Mouse (Mus musculus) liver, adult 10 weeks (tissue): Measurements from ENCODE around the gene Josd2. TPM values are rescaled to one million over a fixed set of nuclear protein-coding genes. Genes with fewer than 3 reads are reported as not detected.

Experiments used
- polyA plus RNA-seq: library from polyadenylated mRNA; stranded (reverse); fragments of 350-450 nt; fragmentation: Illumina TruSeq; extraction: RNeasy Lipid Tissue Mini Kit (QIAGEN cat#74804); gene quantifications from one replicate; pipeline ENCODE4 v1.2.3, GENCODE M21; 2014; ENCODE audit warnings: low read depth, low replicate concordance

Josd2 gene
- polyA plus RNA-seq: 7.7 TPM

GRCm38 (mm10) chr7:44467811-44468411 is at the start of gene Josd2:
Gene Josd2, plus strand, starts transcription at chr7:44467980.

DNA sequence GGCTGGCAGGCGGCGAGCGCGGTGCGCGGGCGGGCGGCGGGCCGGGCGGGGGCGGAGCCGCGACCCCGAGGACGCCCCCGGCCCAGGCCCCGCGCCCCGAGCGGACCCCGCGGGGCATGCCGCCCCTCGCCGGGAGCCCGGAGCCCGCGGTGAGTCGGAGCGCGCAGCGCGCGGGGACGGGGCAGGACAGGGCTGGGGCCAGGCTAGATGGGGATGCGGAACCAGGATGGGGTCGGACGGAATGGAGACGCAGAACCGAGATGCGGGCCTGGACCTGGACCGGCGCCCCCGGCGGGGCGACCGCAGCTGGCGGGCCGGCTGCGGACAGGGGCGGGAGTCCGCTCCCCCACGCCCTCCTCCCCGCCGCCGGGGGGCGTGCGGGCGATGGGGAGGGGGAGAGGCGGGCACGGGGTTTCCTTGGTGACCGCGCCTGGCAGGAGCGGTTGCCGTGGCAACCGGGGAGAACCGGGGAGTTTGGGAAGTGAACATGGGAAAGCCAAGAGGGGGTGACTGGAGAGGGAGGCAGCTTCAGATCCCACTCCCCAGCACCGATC is 38.7 kb upstream of the Josd2 start, which contains the start of gene Lrrc4b:
Gene Lrrc4b, plus strand, starts transcription at position 51 of the 554 bp plus-strand sequence.

GRCm38 (mm10) chr7:44465111-44465510 is 2.7 kb upstream of the Josd2 start, which contains the start of gene Aspdh:
Gene Aspdh, plus strand, starts transcription at chr7:44465391.

DNA sequence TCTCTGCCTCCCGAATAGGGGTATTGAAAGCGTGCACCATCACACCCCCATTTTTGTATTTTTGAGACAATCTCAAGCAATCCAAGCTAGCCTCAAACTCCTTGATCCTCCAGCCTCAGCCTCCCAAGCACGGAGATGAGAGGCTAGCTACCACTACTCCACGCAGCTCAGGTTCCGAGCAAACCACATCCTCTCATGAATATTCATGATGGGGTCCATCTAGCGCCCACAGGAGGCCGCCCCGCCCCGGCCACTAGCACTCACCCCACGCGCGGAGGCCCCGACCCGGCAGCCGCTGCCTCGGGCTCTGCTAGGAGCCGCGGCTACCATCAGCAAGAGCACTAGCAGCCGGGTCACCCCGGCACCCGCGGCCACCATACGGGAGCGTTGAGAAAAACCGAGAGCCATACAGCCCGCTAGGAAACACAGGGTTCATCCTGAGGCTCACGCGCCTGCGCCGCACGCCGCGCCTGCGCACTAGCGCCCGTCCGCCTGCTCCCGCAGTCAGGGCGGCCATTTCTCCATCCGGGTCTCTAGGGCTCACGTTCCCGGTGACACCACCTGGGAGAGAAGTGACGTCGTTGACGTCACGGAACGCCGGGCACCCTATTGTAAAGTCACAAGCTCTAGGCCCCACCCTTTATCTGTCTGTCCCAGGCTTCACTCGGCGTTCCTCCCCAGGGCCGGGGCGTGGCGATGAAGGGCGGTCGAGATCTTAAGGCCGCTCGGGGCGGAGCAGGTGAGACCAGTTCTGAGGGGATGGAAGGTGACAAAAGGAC is 28.4 kb downstream of the Josd2 start, which contains the start of the genes Emc10 and Fam71e1:
Gene Emc10, minus strand, starts transcription at position 538 of the 779 bp plus-strand sequence.
Gene Fam71e1, plus strand, starts transcription at position 590 of the 779 bp plus-strand sequence.

Other genes starting within 250 kb of the Josd2 start
- gene Klk1, start 242.6 kb upstream of the Josd2 start, polyA plus RNA-seq: not detected
- gene Gm36864, start 231.8 kb upstream of the Josd2 start, polyA plus RNA-seq: not detected
- gene 1700028J19Rik, start 221.3 kb upstream of the Josd2 start, polyA plus RNA-seq: not detected
- 6.4 TPM for gene 2410002F23Rik, start 221.3 kb upstream of the Josd2 start, polyA plus RNA-seq
- not detected for gene Acp4, start 210.6 kb upstream of the Josd2 start, polyA plus RNA-seq
- not detected for gene Gm15517, start 206.5 kb upstream of the Josd2 start, polyA plus RNA-seq
- 0.40 TPM for gene Clec11a, start 161.1 kb upstream of the Josd2 start, polyA plus RNA-seq
- not detected for gene Shank1, start 157.7 kb upstream of the Josd2 start, polyA plus RNA-seq
- not detected for gene Syt3, start 83.9 kb upstream of the Josd2 start, polyA plus RNA-seq
- not detected for gene 1700008O03Rik, start 82.2 kb upstream of the Josd2 start, polyA plus RNA-seq
- gene Lrrc4b, start 39.0 kb upstream of the Josd2 start, polyA plus RNA-seq: not detected
- gene Aspdh, start 2.6 kb upstream of the Josd2 start, polyA plus RNA-seq: 22.2 TPM
- 4.1 TPM for gene Emc10, start 28.5 kb downstream of the Josd2 start, polyA plus RNA-seq
- not detected for gene Fam71e1, start 28.6 kb downstream of the Josd2 start, polyA plus RNA-seq
- gene Mybpc2, start 56.7 kb downstream of the Josd2 start, polyA plus RNA-seq: not detected
- gene Spib, start 64.1 kb downstream of the Josd2 start, polyA plus RNA-seq: not detected
- gene Pold1, start 80.9 kb downstream of the Josd2 start, polyA plus RNA-seq: not detected
- gene Nr1h2, start 86.0 kb downstream of the Josd2 start, polyA plus RNA-seq: 2.0 TPM
- 0.37 TPM for gene Napsa, start 104.4 kb downstream of the Josd2 start, polyA plus RNA-seq
- 0.56 TPM for gene Kcnc3, start 122.7 kb downstream of the Josd2 start, polyA plus RNA-seq
- gene Myh14, start 202.9 kb downstream of the Josd2 start, polyA plus RNA-seq: 0.37 TPM
- gene Izumo2, start 240.8 kb downstream of the Josd2 start, polyA plus RNA-seq: not detected